Mouse (Mus musculus): ENCODE data around the gene Hoxa11. TPM values are rescaled to one million over a fixed set of nuclear protein-coding genes. Genes with fewer than 3 reads are reported as not detected.

The Hoxa11 gene
- polyA plus RNA-seq, 1 experiment from 2014 or later: not detected

DNA sequence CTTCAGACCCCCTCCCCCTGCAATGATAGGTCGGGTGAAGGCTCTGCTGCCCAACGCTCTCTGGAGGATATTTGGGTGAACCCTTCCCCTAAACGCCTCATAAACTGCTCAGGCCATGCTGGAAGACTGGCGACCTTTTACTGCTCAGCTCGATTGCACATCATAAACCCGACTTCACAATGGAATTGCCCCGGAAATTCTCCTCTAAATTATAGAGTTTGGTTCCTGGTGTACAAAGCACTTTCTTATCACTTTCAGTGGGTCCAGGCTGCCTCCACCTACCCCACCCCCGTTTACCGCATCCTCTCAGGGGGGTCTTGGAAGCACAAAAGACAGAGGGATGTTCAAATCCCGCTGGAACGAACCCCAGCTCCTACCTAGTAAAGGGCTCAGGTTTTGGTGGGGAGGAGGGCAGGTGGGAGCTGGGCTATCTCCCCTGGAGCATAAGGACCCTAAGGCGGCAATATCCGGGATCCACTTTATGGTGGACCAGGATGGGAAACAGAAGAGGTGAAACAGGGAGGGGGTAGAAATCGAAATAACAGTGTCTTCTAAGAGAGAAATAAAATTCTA is 26.9 kb downstream of the Hoxa11 start:
- Histone ChIP-seq H3K4me1 (peaks cover 17% of the 10 kb centered on the region), H3K4me2 (no peak overlapping the region), H3K36me3 (no peaks in the 10 kb centered on the region), H3K9ac (no peak overlapping the region), H3K4me3 (no peak overlapping the region), H3K9me3 (replicated peaks) (no peaks in the 10 kb centered on the region), H3K27ac (no peak overlapping the region), H3K27me3 (replicated peaks) (peaks cover 100% of the 10 kb centered on the region)
- 9% methylated on average over 14 of the region's 14 CpGs for WGBS (ENCODE audit: insufficient replicate concordance)
- no peak for ATAC-seq

DNA sequence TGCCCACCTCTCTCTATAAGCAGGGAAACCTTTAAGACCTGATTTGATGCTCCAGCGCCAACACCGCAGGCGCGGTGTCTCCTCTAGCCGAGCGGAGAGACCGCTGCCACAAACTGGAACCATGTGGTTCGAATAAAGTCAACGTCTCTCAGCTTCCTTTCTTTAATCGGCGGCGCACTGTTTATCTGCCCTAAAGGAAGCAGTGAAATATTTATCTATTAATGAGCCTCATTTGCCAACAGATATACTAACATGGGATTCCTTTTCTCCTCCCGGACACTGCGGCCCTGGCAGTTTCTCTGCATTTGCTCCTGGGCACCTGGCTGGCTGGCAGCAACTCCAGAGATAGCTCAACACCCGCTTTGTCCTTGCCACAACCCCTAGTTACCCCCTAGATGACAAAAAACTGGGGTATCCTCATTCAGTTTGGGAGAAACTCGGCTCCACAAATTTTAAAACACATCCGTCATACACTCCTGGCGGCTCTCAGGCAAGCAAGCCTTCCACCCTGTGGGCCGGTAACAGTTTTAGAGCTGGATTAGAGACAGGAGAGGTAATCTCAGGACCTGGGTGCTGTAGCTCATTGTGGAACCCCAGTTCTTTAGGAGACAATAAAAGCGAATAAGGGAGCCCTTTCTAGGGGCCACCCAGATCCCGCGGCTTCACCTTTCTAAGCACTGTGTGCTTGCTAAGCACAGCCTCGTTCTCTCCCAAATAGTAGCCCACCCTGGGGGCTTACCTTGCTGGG is 27.5 kb downstream of the Hoxa11 start:
- H3K4me3 ChIP-seq: no peak overlapping the region

DNA sequence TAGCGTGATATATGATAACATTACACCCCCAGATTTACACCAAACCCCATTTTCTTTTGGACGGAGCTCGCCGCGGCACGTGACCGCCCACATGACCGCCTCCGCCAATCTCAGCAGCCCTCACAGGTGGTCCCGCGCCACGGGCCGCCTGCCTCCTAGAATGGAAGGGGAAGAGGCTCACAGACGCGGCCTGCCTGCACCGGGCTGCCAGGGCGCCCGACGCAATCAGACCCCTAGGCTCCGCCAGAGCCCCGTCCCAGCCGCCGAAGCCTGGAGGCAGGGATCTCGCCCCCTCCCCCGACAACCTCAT is 28.2 kb downstream of the Hoxa11 start:
- H3K4me3 ChIP-seq: peak overlapping the region; percentile 32
- peaks cover 20% of the 10 kb centered on the region for H3K4me1 ChIP-seq
- ATAC-seq: no peak
- WGBS (ENCODE audit: insufficient replicate concordance): under 1% methylated on average over 25 of the region's 25 CpGs
- H3K27ac ChIP-seq: no peak overlapping the region
- no peak overlapping the region for H3K9ac ChIP-seq
- peak overlapping the region; percentile 51 for H3K4me2 ChIP-seq
- no peaks in the 10 kb centered on the region for H3K36me3 ChIP-seq
- H3K27me3 ChIP-seq (replicated peaks): peaks cover 100% of the 10 kb centered on the region
- no peaks in the 10 kb centered on the region for H3K9me3 ChIP-seq (replicated peaks)

More for the DNA sequence above, 27.5 kb downstream of the Hoxa11 start:
- H3K4me1 ChIP-seq: peaks cover 17% of the 10 kb centered on the region
- peak overlapping the region; percentile 51 for H3K4me2 ChIP-seq
- H3K27ac ChIP-seq: no peak overlapping the region
- no peak for ATAC-seq
- no peaks in the 10 kb centered on the region for H3K9me3 ChIP-seq (replicated peaks)
- H3K36me3 ChIP-seq: no peaks in the 10 kb centered on the region
- peaks cover 100% of the 10 kb centered on the region for H3K27me3 ChIP-seq (replicated peaks)
- no peak overlapping the region for H3K9ac ChIP-seq
- 7% methylated on average over 23 of the region's 23 CpGs for WGBS (ENCODE audit: insufficient replicate concordance)

DNA sequence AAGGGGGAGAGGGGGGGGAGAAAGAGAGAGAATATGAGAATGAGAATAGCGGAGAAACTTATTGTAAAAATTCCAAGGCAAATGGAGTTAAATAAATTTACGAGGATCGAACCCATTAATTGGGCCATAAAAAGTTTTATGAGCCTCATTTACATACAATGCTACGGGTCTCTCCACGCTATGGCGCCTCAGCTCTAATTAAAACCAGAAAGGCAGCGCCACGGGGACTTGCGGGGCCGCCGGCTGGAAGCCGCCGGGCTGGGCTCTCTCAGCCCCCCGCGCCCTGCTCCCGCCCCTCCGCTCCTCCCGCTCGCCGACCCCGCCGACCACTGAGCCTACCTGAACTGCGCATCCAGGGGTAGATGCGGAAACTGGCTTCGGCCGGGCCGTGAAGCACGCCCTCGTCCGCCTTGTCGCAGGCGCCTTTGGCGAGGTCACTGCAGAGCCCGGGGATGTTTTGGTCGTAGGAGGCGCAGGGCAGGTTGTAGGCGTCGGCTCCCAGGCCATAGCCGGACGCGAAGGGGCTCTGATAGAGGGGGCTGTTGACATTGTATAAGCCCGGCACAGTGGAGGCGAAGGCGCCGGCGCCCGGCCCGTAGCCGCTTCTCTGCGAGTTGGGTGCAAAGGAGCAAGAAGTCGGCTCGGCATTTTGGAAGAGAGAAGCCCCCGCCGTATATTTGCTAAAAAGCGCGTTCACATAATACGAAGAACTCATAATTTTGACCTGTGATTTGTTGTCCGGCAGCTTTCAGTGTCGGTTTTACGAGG is 28.7 kb downstream of the Hoxa11 start:
- WGBS (ENCODE audit: insufficient replicate concordance): 2% methylated on average over 60 of the region's 60 CpGs
- H3K9me3 ChIP-seq (replicated peaks): no peaks in the 10 kb centered on the region
- no peak overlapping the region for H3K27ac ChIP-seq
- no peak for ATAC-seq
- peaks cover 100% of the 10 kb centered on the region for H3K27me3 ChIP-seq (replicated peaks)
- H3K9ac ChIP-seq: no peak overlapping the region
- H3K4me1 ChIP-seq: peaks cover 21% of the 10 kb centered on the region
- H3K4me3 ChIP-seq: peak overlapping the region; percentile 32
- H3K4me2 ChIP-seq: peak overlapping the region; percentile 51
- H3K36me3 ChIP-seq: no peaks in the 10 kb centered on the region

DNA sequence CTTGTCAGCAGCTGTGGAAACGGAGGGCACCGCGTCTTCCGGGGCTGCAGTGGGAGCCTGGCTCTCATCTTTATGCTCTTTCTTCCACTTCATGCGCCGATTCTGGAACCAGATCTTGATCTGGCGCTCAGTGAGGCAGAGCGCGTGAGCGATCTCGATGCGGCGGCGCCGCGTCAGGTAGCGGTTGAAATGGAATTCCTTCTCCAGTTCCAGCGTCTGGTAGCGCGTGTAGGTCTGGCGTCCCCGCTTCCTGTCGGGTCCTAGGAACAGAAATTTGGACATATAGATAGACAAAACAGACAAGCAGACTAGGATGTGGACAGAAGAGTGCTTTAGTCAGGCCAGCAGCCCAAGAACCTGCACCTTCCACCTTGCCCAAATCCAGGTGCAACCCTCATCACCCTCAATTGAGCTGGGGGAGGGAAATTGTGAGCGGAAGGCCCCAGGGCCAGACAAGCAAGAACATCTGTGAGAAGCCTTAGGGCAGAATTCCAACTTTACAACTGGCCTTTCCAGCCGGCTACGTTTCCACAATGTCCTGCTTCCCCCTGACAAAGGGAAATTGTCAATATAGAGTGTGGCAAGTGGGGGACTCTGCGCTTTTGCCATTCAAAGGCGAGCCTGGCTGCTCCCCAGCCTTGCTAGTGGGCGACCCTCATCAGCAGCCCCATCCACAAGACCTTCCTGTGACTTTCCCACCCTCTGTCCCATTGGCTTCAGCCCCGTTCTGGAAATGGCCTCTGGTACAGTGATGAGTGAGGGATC is 29.7 kb downstream of the Hoxa11 start:
- peak overlapping the region; percentile 22; the same call in 1 of the 2 replicates for H3K4me2 ChIP-seq
- WGBS (ENCODE audit: insufficient replicate concordance): 4% methylated on average over 30 of the region's 30 CpGs
- H3K27ac ChIP-seq: no peak overlapping the region
- H3K27me3 ChIP-seq (replicated peaks): peaks cover 100% of the 10 kb centered on the region
- no peak for ATAC-seq
- H3K36me3 ChIP-seq: no peaks in the 10 kb centered on the region
- H3K9ac ChIP-seq: no peak overlapping the region
- no peak overlapping the region for H3K4me3 ChIP-seq
- H3K4me1 ChIP-seq: peaks cover 15% of the 10 kb centered on the region
- H3K9me3 ChIP-seq (replicated peaks): no peaks in the 10 kb centered on the region

DNA sequence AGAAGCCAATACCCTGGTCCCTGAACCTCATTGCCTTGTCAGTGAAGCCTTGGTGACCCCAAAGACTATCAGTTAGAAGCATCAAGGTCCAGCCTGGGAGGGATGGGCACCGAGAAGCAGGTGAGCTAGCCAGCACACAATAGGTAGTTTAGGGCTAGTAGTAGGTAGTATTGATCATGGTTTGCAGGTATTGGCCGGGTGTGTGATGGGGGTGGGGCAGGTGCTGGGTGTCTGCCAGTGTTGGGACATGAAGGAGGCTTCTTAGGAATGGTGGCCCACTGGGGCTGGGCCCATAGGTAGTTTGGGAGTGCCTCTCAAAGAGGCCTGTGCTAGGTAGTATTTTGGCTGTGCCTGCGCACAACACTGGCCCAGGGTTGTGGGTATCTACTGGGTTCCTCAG is 30.5 kb downstream of the Hoxa11 start:
- WGBS (ENCODE audit: insufficient replicate concordance): 11% methylated on average over 3 of the region's 3 CpGs
- Histone ChIP-seq H3K27ac (no peak overlapping the region), H3K9ac (no peak overlapping the region), H3K9me3 (replicated peaks) (no peaks in the 10 kb centered on the region), H3K4me1 (peaks cover 15% of the 10 kb centered on the region), H3K4me3 (no peak overlapping the region), H3K36me3 (no peaks in the 10 kb centered on the region), H3K4me2 (no peak overlapping the region), H3K27me3 (replicated peaks) (peaks cover 100% of the 10 kb centered on the region)
- no peak for ATAC-seq

DNA sequence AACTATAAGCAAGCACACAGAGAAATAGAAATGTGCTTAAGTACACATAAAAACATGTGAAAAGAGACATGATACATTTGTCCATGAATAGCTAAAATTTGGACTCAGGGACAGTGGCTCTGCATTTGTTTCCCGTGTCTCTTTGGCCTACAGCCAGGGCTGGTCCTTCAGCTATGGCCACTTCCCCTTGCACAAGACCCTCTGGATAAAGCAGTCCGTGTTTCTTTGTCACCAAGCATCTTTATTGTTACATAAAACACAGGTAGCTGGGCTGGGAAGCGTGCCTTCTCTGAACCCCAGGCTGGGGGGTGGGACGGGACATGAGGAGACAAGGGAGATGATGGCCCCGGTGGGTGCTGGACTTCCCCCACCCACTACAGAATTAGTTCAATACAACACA is 31.3 kb downstream of the Hoxa11 start:
- Histone ChIP-seq H3K4me2 (no peak overlapping the region), H3K4me1 (peaks cover 15% of the 10 kb centered on the region), H3K27me3 (replicated peaks) (peaks cover 100% of the 10 kb centered on the region), H3K9ac (no peak overlapping the region), H3K36me3 (no peaks in the 10 kb centered on the region), H3K27ac (no peak overlapping the region), H3K9me3 (replicated peaks) (no peaks in the 10 kb centered on the region), H3K4me3 (no peak overlapping the region)
- ATAC-seq: no peak
- 12% methylated on average over 5 of the region's 5 CpGs for WGBS (ENCODE audit: insufficient replicate concordance)

DNA sequence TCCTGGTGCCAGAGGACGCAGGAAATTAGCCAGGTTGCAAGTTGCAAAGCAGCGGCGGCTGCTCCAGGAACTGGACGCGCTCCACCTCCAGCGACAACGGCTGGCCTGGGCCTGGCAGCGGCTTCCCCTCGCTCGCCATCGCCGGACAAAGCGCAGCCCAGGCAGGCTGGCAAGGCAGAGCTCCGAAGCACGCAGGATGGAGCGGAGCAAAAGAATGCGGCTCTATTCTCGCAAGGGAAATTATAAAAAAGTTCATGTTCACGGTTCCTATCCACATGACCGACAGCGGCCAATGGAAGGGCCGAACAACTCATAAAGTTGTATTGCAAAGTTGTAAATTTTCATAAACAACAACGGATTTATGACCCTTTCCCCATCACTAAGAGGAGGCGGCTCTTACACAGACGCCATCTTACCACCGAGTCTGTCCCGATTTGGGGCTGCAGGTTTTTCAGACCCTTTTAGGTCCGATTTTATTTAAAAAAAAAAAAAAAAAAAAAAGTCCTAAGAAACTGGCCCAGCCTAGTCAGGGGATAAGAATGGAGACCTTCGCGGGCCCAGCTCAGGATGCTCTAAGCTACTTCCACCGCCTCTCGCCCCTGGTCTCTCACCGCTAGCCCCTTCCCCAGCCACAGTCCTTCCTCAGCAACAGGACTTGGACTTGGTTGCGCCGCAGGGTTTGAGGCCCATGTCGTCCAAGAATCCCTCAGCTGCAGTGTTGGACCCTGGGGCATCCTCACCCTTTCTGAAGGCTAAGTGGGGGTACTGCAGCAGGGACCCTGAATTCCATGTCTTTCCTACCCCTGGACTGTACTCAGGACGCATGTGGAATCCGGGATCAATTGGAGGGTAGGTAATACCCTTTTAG is 32.3 kb downstream of the Hoxa11 start, which contains the start of the genes Hoxa3 and Gm28308:
Gene Hoxa3 (minus strand): TSS at position 218 of the 868 bp plus-strand sequence.
Gene Gm28308 (minus strand): TSS at position 221 of the 868 bp plus-strand sequence.
- Histone ChIP-seq H3K4me3 (peak within 1 kb of the TSS; percentile 34), H3K9me3 (replicated peaks) (no peaks in the 10 kb centered on the region), H3K27ac (no peak within 1 kb of the TSS), H3K4me2 (peak within 1 kb of the TSS; percentile 52), H3K36me3 (no peaks in the 10 kb centered on the region), H3K4me1 (peaks cover 15% of the 10 kb centered on the region), H3K9ac (no peak within 1 kb of the TSS), H3K27me3 (replicated peaks) (peaks cover 100% of the 10 kb centered on the region)
- no peak for ATAC-seq
- WGBS (ENCODE audit: insufficient replicate concordance): 4% methylated on average over 38 of the region's 38 CpGs

DNA sequence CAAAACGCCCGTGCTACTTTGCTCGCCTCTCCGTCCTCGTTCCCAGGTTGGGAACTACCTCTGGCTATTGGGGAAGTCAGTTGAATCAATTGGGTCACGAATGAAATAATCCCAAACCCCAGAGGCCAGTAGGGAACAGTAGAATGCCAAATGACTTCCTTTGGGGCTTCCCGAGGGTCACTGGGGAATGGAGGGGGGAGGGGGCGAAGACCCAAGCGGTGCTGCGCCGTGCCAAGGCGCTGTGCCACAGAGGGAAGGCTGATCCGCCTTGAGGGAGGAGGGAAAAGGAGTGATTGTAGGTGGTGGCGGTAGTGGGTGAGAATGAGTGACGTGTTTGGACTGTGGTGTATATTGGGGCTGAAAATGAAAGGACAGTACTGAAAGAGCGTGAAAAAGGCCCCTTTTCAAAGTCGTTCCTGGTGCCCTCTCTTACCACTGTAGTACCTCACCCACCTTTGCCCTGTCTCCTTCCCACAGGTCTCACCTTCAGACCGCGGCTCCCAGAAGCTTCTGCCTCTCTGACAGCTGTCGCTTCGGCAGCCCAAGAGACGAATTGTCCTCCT is 33.0 kb downstream of the Hoxa11 start:
- Histone ChIP-seq H3K27me3 (replicated peaks) (peaks cover 100% of the 10 kb centered on the region), H3K27ac (no peak overlapping the region), H3K9me3 (replicated peaks) (no peaks in the 10 kb centered on the region), H3K9ac (no peak overlapping the region), H3K4me1 (peaks cover 15% of the 10 kb centered on the region), H3K4me3 (peak overlapping the region; percentile 34), H3K4me2 (peak overlapping the region; percentile 52), H3K36me3 (no peaks in the 10 kb centered on the region)
- 1% methylated on average over 22 of the region's 22 CpGs for WGBS (ENCODE audit: insufficient replicate concordance)
- no peak for ATAC-seq

DNA sequence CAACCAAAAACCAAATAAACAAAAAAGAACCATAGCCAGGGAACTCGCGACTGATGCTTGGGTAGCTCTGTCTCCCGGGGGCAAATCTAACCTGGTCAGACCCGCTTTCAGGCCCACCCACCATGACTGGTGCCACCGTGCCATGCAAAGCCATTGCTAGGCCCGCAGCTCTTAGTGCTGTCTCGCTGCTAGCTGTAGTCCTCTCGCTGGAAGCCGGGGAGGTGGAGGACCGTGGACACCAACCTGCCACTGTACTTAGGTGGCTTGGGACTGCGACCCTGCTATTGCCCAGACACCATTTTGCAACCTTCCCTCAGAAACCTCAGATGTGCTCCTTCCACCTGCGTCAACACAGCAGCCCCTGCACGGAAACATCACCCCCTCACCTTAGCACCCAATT is 33.6 kb downstream of the Hoxa11 start:
- no peaks in the 10 kb centered on the region for H3K36me3 ChIP-seq
- no peaks in the 10 kb centered on the region for H3K9me3 ChIP-seq (replicated peaks)
- H3K9ac ChIP-seq: no peak overlapping the region
- H3K4me1 ChIP-seq: peaks cover 13% of the 10 kb centered on the region
- H3K4me3 ChIP-seq: peak overlapping the region; percentile 23; the same call in 1 of the 2 replicates
- WGBS (ENCODE audit: insufficient replicate concordance): 3% methylated on average over 13 of the region's 13 CpGs
- peaks cover 100% of the 10 kb centered on the region for H3K27me3 ChIP-seq (replicated peaks)
- peak overlapping the region; percentile 52 for H3K4me2 ChIP-seq
- ATAC-seq: no peak
- H3K27ac ChIP-seq: no peak overlapping the region
